Mouse (Mus musculus) limb, embryonic 14.5 days (tissue): ENCODE measurements at regions not wholly inside any gene's neighbourhood (a gene's known extent, or its start where the extent isn't known, plus 50 kb on each side); places are given as distances from the start of the nearest gene placed in this dataset.

Experiments used
- ATAC-seq: fragments of 200-750 bp; cut with Nextera tagmentation; 2 replicates; pipeline ENCODE4 v1.8.0; 2017; ENCODE audit warnings: low read depth, moderate number of reproducible peaks, moderate TSS enrichment; ENCODE audit not compliant: low FRiP score
- DNase-seq: peaks from one replicate; pipeline ENCODE4 v3.0.0-alpha.2; 2015; ENCODE audit warnings: low spot score
- H3K27ac ChIP-seq: fragments of 300-500 bp; sonication (generic); replicated peaks from 2 replicates; pipeline ENCODE4 v1.5.1; 2014; ENCODE audit warnings: low read depth, mild to moderate bottlenecking, low read length, moderate library complexity, mixed read lengths
- H3K27me3 ChIP-seq: fragments of 300-500 bp; sonication (generic); 2 replicates; pipeline ENCODE4 v1.6.1; 2014; ENCODE audit warnings: low read length, mixed read lengths; ENCODE audit not compliant: control insufficient read depth, insufficient read depth
- H3K36me3 ChIP-seq: fragments of 300-500 bp; sonication (generic); 2 replicates; pipeline ENCODE4 v1.6.1; 2014; ENCODE audit warnings: mild to moderate bottlenecking, low read length, moderate library complexity, mixed read lengths; ENCODE audit not compliant: control insufficient read depth, insufficient read depth
- H3K4me1 ChIP-seq: fragments of 300-500 bp; sonication (generic); 2 replicates; pipeline ENCODE4 v1.6.1; 2014; ENCODE audit warnings: antibody characterized with exemption, low read length, mixed read lengths; ENCODE audit not compliant: control insufficient read depth, insufficient read depth
- H3K4me2 ChIP-seq: fragments of 300-500 bp; sonication (generic); replicated peaks from 2 replicates; pipeline ENCODE4 v1.6.1; 2014; ENCODE audit warnings: low read depth, mild to moderate bottlenecking, low read length, moderate library complexity; ENCODE audit not compliant: severe bottlenecking
- H3K4me3 ChIP-seq: fragments of 300-500 bp; sonication (generic); replicated peaks from 2 replicates; pipeline ENCODE4 v1.5.1; 2014; ENCODE audit warnings: low read length
- H3K9ac ChIP-seq: fragments of 300-500 bp; sonication (generic); 2 replicates; pipeline ENCODE4 v1.6.1; 2014; ENCODE audit warnings: mild to moderate bottlenecking, low read depth, low read length, moderate library complexity; ENCODE audit not compliant: severe bottlenecking
- H3K9me3 ChIP-seq: fragments of 300-500 bp; sonication (generic); 2 replicates; pipeline ENCODE4 v1.6.1; 2016; ENCODE audit warnings: low read length; ENCODE audit not compliant: control insufficient read depth
- POLR2A ChIP-seq: fragments of 200-500 bp; IDR thresholded peaks from 2 replicates; pipeline ENCODE4 v1.8.0; 2012; ENCODE audit warnings: inconsistent platforms, mild to moderate bottlenecking, moderate library complexity, borderline replicate concordance; ENCODE audit not compliant: insufficient read depth, insufficient read length; ENCODE audit errors: extremely low read depth
- WGBS: fragments of 180-500 bp; shearing (Covaris S2); extraction: QIAGEN DNeasy Blood & Tissue Kit; methylation state at CpG from one replicate; pipeline ENCODE4 v1.1.7; 2014; 5-methylcytosine and 5-hydroxymethylcytosine counted together

DNA sequence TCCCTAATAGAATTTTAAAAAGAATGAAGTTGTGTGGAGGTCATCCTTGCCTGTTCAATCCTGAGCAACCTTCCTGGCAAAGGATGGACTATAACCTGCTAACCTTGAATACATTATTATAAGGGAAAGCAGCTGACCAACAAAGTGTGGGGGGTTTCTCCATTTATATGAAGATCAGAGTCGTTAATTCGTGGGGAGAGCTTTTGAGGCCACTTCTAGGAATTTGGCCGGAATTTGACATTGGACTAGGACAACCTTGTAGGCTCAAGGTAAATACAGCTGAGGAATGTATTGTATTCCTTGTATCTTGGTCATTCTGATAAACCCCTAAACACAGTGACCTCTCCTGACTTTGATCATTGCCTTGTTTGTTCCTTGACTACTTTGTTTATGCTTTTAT, 56.9 kb downstream of the Klf4 start:
- H3K4me1 ChIP-seq, result peaks cover 12% of the 10 kb centered on the region
- no peak overlapping the region for H3K9ac ChIP-seq
- no peaks in the 10 kb centered on the region for H3K9me3 ChIP-seq
- no peak overlapping the region for H3K4me2 ChIP-seq
- DNase-seq (no peak), ATAC-seq (no peak)
- H3K27ac ChIP-seq, result no peak overlapping the region
- no peak for TF ChIP-seq POLR2A
- no peak overlapping the region for H3K4me3 ChIP-seq
- H3K27me3 ChIP-seq, result no peaks in the 10 kb centered on the region
- 79% methylated on average over 3 of the region's 3 CpGs for WGBS
- no peaks in the 10 kb centered on the region for H3K36me3 ChIP-seq

GRCm38 (mm10) chr4:55474044-55474788, 58.0 kb downstream of the Klf4 start:
- Histone ChIP-seq H3K9me3 (no peaks in the 10 kb centered on the region), H3K4me1 (peaks cover 12% of the 10 kb centered on the region), H3K36me3 (no peaks in the 10 kb centered on the region), H3K9ac (no peak overlapping the region), H3K4me2 (no peak overlapping the region), H3K27ac (0 out of 2 replicates have a peak overlapping the region, but pooled peaks have one; percentile 41), H3K4me3 (no peak overlapping the region), H3K27me3 (no peaks in the 10 kb centered on the region)
- ATAC-seq, result no peak
- DNase-seq, result peak; percentile 45
- WGBS, result 54% methylated on average over 16 of the region's 16 CpGs
- TF ChIP-seq POLR2A, result no peak

GRCm38 (mm10) chr4:55472649-55473048, 59.6 kb downstream of the Klf4 start:
- H3K4me1 ChIP-seq, result peaks cover 10% of the 10 kb centered on the region
- no peak for ATAC-seq
- 77% methylated on average over 2 of the region's 2 CpGs for WGBS
- H3K27ac ChIP-seq, result no peak overlapping the region
- H3K4me3 ChIP-seq, result no peak overlapping the region
- no peaks in the 10 kb centered on the region for H3K9me3 ChIP-seq
- DNase-seq, result no peak
- H3K9ac ChIP-seq, result no peak overlapping the region
- no peaks in the 10 kb centered on the region for H3K36me3 ChIP-seq
- H3K4me2 ChIP-seq, result no peak overlapping the region
- H3K27me3 ChIP-seq, result no peaks in the 10 kb centered on the region
- TF ChIP-seq POLR2A, result no peak

GRCm38 (mm10) chr4:55470779-55471663, 61.2 kb downstream of the Klf4 start:
- Histone ChIP-seq H3K4me2 (no peak overlapping the region), H3K36me3 (no peaks in the 10 kb centered on the region), H3K9ac (no peak overlapping the region), H3K27ac (no peak overlapping the region), H3K9me3 (no peaks in the 10 kb centered on the region), H3K27me3 (no peaks in the 10 kb centered on the region), H3K4me3 (no peak overlapping the region), H3K4me1 (peaks cover 10% of the 10 kb centered on the region)
- DNase-seq (peak; percentile 20), ATAC-seq (no peak)
- 75% methylated on average over 13 of the region's 13 CpGs for WGBS
- no peak for TF ChIP-seq POLR2A

- no peaks in the 10 kb centered on the region for H3K27me3 ChIP-seq
- no peak overlapping the region for H3K4me3 ChIP-seq
- H3K4me2 ChIP-seq, result no peak overlapping the region
- WGBS, result 37% methylated on average over 8 of the region's 8 CpGs
- no peak overlapping the region for H3K27ac ChIP-seq
- ATAC-seq (no peak), DNase-seq (no peak)
- no peaks in the 10 kb centered on the region for H3K36me3 ChIP-seq
- TF ChIP-seq POLR2A, result no peak
- H3K4me1 ChIP-seq, result no peaks in the 10 kb centered on the region
- no peak overlapping the region for H3K9ac ChIP-seq
- no peaks in the 10 kb centered on the region for H3K9me3 ChIP-seq
These were observed 68.1 kb downstream of the Klf4 start for GRCm38 (mm10) chr4:55464192-55464591.
